Mouse (Mus musculus): ENCODE measurements around the gene Arhgap22. TPM values are rescaled to one million over a fixed set of nuclear protein-coding genes. Genes with fewer than 3 reads are reported as not detected.

Gene Arhgap22
- total and polyA plus RNA-seq, 3 experiments = 0.11 TPM; not detected in 2

DNA sequence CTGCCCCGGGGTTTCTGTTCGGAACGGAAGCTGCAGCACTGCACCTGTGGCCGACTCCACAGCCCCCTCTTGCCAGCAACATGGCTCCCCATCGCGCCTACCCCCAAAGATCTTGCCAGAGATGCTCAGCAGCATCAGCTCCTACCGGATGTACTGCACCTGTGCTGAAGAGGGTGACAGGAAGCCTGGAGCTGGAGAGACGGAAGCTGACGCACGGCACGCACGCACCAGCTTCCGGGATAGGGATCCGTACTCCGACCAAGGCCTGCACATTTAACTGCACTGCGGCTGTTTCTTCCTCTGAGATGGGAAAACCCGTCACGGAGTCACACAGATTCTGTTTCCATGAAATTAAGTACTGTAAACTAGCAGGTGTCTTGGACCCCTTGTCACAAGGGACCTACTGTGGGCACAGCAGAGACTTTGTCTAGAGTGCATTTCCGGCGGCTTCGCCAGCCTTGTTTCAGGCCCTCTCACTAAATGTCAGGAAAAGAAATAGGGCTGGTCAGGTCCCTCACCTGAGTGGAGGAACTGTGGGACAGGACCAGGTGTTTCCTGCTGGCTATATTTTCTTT is 23.9 kb upstream of the Arhgap22 start:
- 0 out of 2 replicates have a peak, but pooled peaks cover under 1% of the 10 kb centered on the region for H3K79me2 ChIP-seq (ENCODE audit: control insufficient read depth, insufficient read depth, low read length, poor library complexity)
- DNase-seq (ENCODE audit: low read depth, low spot score) = no peak
- H3K4me1 ChIP-seq (ENCODE audit: control insufficient read depth in 1 of 2, insufficient read depth in 2 of 2, low read length in 2 of 2) = peaks cover 0 to 8% of the 10 kb centered on the region in 2 experiments; a peak in 2 of 4 replicates
- H3K9me3 ChIP-seq (replicated peaks; ENCODE audit: insufficient read depth, low read length) = no peaks in the 10 kb centered on the region
- peaks cover 0 to 2% of the 10 kb centered on the region in 2 experiments; a peak in 2 of 4 replicates for H3K36me3 ChIP-seq (ENCODE audit: control insufficient read depth in 1 of 2, insufficient read depth in 2 of 2, low read length in 2 of 2)
- H3K27me3 ChIP-seq (ENCODE audit: control insufficient read depth in 1 of 2, insufficient read depth in 2 of 2, low read length in 2 of 2) = no peaks in the 10 kb centered on the region
- H3K4me3 ChIP-seq (ENCODE audit: control insufficient read depth in 1 of 2, insufficient read depth in 1 of 2, low read depth in 2 of 2, low read length in 2 of 2) = no peak overlapping the region
- H3K27ac ChIP-seq (ENCODE audit: control insufficient read depth, low read depth, low read length) = no peak overlapping the region
- no peak for TF ChIP-seq MAFK (IDR thresholded peaks at IDR 0.05; ENCODE audit: borderline replicate concordance, low read depth, low read length)
- no peak for TF ChIP-seq GATA1 (IDR thresholded peaks at IDR 0.05; ENCODE audit: low read depth, low read length)
- no peak for TF ChIP-seq MYC (IDR thresholded peaks at IDR 0.05; ENCODE audit: low read depth, low read length)
- TF ChIP-seq POLR2AphosphoS5 (IDR thresholded peaks at IDR 0.05; ENCODE audit: borderline replicate concordance, low read depth, low read length) = no peak
- TF ChIP-seq HCFC1 (IDR thresholded peaks at IDR 0.05; ENCODE audit: low read depth, low read length) = no peak
- no peak for TF ChIP-seq NELFE (IDR thresholded peaks at IDR 0.05; ENCODE audit: low read depth, low read length)
- no peak overlapping the region for H3K9ac ChIP-seq (ENCODE audit: control insufficient read depth, low read depth, low read length, poor library complexity, severe bottlenecking)

DNA sequence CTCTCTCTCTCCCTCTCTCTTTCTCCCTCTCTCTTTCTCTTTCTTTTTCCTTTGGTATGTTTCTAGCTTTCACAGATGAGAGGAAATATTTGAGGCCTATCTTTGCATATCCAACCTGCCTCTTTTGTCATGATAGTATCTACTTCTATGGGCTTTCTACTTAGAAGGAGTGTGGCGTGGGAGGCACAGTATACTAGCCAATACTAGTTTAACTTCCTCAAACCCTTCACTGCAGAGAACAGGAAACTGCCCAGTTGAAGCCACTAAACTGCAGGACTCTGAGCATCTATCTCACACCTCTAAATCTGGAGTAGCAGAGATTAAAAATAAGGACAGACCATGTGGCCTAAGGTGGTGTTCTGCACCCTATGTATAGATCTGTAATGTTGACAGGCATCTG is 23.2 kb upstream of the Arhgap22 start:
- Histone ChIP-seq H3K4me3 (ENCODE audit: control insufficient read depth in 1 of 2, insufficient read depth in 1 of 2, low read depth in 2 of 2, low read length in 2 of 2) (no peak overlapping the region), H3K36me3 (ENCODE audit: control insufficient read depth in 1 of 2, insufficient read depth in 2 of 2, low read length in 2 of 2) (peaks cover 0 to 2% of the 10 kb centered on the region in 2 experiments; a peak in 2 of 4 replicates), H3K27me3 (ENCODE audit: control insufficient read depth in 1 of 2, insufficient read depth in 2 of 2, low read length in 2 of 2) (no peaks in the 10 kb centered on the region), H3K4me1 (ENCODE audit: control insufficient read depth in 1 of 2, insufficient read depth in 2 of 2, low read length in 2 of 2) (peaks cover 0 to 7% of the 10 kb centered on the region in 2 experiments; a peak in 2 of 4 replicates), H3K79me2 (ENCODE audit: control insufficient read depth, insufficient read depth, low read length, poor library complexity) (no peaks in the 10 kb centered on the region), H3K9me3 (replicated peaks; ENCODE audit: insufficient read depth, low read length) (no peaks in the 10 kb centered on the region), H3K9ac (ENCODE audit: control insufficient read depth, low read depth, low read length, poor library complexity, severe bottlenecking) (no peak overlapping the region), H3K27ac (ENCODE audit: control insufficient read depth, low read depth, low read length) (no peak overlapping the region)
- TF ChIP-seq MAFK (IDR thresholded peaks at IDR 0.05; ENCODE audit: borderline replicate concordance, low read depth, low read length) = no peak
- no peak for TF ChIP-seq MAX (IDR thresholded peaks at IDR 0.05; ENCODE audit: low read length)
- 0 out of 2 replicates have a peak, but pooled peaks have one; percentile 38 for TF ChIP-seq TBP (IDR thresholded peaks at IDR 0.05; ENCODE audit: low read depth, low read length)
- no peak for TF ChIP-seq NELFE (IDR thresholded peaks at IDR 0.05; ENCODE audit: low read depth, low read length)
- no peak for TF ChIP-seq ZC3H11A (IDR thresholded peaks at IDR 0.05; ENCODE audit: low read depth, low read length)
- peak; percentile 24 for DNase-seq (ENCODE audit: low read depth, low spot score)

DNA sequence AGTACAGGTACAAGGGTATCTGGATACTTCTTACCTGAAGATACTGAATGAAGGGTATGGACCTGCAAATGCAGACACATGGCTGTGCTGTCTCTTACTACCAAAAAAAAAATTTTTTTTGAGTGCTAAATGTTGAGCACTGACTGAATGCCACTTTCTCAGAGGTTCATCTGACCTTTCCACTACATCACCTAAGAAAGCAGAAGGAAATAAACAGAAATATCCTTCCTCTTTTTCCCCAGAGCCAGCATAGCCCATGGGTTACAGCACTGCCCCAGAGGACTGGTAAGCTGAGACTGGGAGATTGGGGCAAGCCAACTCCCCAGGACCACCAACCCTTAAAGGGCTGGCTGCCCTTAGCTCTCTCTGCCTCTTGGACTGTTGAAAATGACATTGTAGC is 20.1 kb upstream of the Arhgap22 start:
- Histone ChIP-seq H3K27ac (ENCODE audit: control insufficient read depth, low read depth, low read length) (no peak overlapping the region), H3K4me3 (ENCODE audit: control insufficient read depth in 1 of 2, insufficient read depth in 1 of 2, low read depth in 2 of 2, low read length in 2 of 2) (no peak overlapping the region), H3K9me3 (replicated peaks; ENCODE audit: insufficient read depth, low read length) (no peaks in the 10 kb centered on the region), H3K79me2 (ENCODE audit: control insufficient read depth, insufficient read depth, low read length, poor library complexity) (no peaks in the 10 kb centered on the region), H3K27me3 (ENCODE audit: control insufficient read depth in 1 of 2, insufficient read depth in 2 of 2, low read length in 2 of 2) (no peaks in the 10 kb centered on the region), H3K36me3 (ENCODE audit: control insufficient read depth in 1 of 2, insufficient read depth in 2 of 2, low read length in 2 of 2) (no peaks in the 10 kb centered on the region), H3K9ac (ENCODE audit: control insufficient read depth, low read depth, low read length, poor library complexity, severe bottlenecking) (no peak overlapping the region), H3K4me1 (ENCODE audit: control insufficient read depth in 1 of 2, insufficient read depth in 2 of 2, low read length in 2 of 2) (peaks cover 0 to 3% of the 10 kb centered on the region in 2 experiments; a peak in 2 of 4 replicates)
- DNase-seq (ENCODE audit: low read depth, low spot score) = peak; percentile 13
- TF ChIP-seq MAX (IDR thresholded peaks at IDR 0.05; ENCODE audit: low read length) = no peak
- TF ChIP-seq E2F4 (IDR thresholded peaks at IDR 0.05; ENCODE audit: borderline replicate concordance, low read depth, low read length) = no peak
- no peak for TF ChIP-seq MXI1 (IDR thresholded peaks at IDR 0.05; ENCODE audit: low read depth, low read length)
- TF ChIP-seq NELFE (IDR thresholded peaks at IDR 0.05; ENCODE audit: low read depth, low read length) = no peak
- TF ChIP-seq POLR2AphosphoS2 (IDR thresholded peaks at IDR 0.05; ENCODE audit: low read length) = no peak
- no peak for TF ChIP-seq SMC3 (IDR thresholded peaks at IDR 0.05; ENCODE audit: low read depth, low read length)
- TF ChIP-seq MYB (IDR thresholded peaks at IDR 0.05; ENCODE audit: low read depth, low read length) = no peak
- no peak for TF ChIP-seq TBP (IDR thresholded peaks at IDR 0.05; ENCODE audit: low read depth, low read length)
- no peak for TF ChIP-seq UBTF (IDR thresholded peaks at IDR 0.05; ENCODE audit: borderline replicate concordance, insufficient read depth, low read depth, low read length)

Measured in MEL (cell line).